Mouse (Mus musculus) olfactory bulb, adult 2 months (tissue): ENCODE measurements at regions not wholly inside any gene's neighbourhood (a gene's known extent, or its start where the extent isn't known, plus 50 kb on each side); places are given as distances from the start of the nearest gene placed in this dataset.
A peak's percentile ranks its signal among the peaks of the same experiment; 100 is the strongest.

ENCODE experiments used
- H3K27ac ChIP-seq: fragments of 200-500 bp; 2 replicates; pipeline ENCODE4 v1.5.1; 2012; ENCODE audit warnings: low read depth, low read length; ENCODE audit not compliant: insufficient read depth
- H3K4me1 ChIP-seq: fragments of 200-500 bp; 2 replicates; pipeline ENCODE4 v1.6.1; 2012; ENCODE audit warnings: low read length; ENCODE audit not compliant: control insufficient read depth, insufficient read depth
- H3K4me3 ChIP-seq: fragments of 200-500 bp; 2 replicates; pipeline ENCODE4 v1.5.1; 2012; ENCODE audit warnings: mild to moderate bottlenecking, low read depth, low read length, moderate library complexity; ENCODE audit not compliant: insufficient read depth
- CTCF ChIP-seq: fragments of 200-500 bp; IDR thresholded peaks from 2 replicates; pipeline ENCODE4 v1.5.1; 2012; ENCODE audit warnings: low read depth, mild to moderate bottlenecking, low read length, moderate library complexity; ENCODE audit not compliant: insufficient read depth
- POLR2A ChIP-seq: fragments of 200-500 bp; IDR thresholded peaks from 2 replicates; pipeline ENCODE4 v1.6.1; 2012; ENCODE audit warnings: mild to moderate bottlenecking, low read depth, low read length, moderate library complexity; ENCODE audit not compliant: insufficient read depth
- WGBS: fragments of 180-500 bp; shearing (Covaris S2); methylation state at CpG from one replicate; pipeline ENCODE4 v1.1.7; 2018; 5-methylcytosine and 5-hydroxymethylcytosine counted together

- Histone ChIP-seq H3K27ac (peak overlapping the region; percentile 15; the same call in 1 of the 2 replicates), H3K4me3 (no peak overlapping the region), H3K4me1 (peaks cover 11% of the 10 kb centered on the region)
- no peak for TF ChIP-seq POLR2A
- no peak for TF ChIP-seq CTCF
- WGBS = 77% methylated on average over 5 of the region's 5 CpGs
Observed at GRCm38 (mm10) chr12:28975249-28975648, 223.6 kb downstream of the Eipr1 start.

GRCm38 (mm10) chr12:28979679-28980078, 228.1 kb downstream of the Eipr1 start:
- Histone ChIP-seq H3K4me3 (no peak overlapping the region), H3K4me1 (peaks cover 10% of the 10 kb centered on the region), H3K27ac (no peak overlapping the region)
- 85% methylated on average over 7 of the region's 7 CpGs for WGBS
- TF ChIP-seq POLR2A = no peak
- TF ChIP-seq CTCF = no peak

- no peak overlapping the region for H3K4me3 ChIP-seq
- no peak for TF ChIP-seq CTCF
- TF ChIP-seq POLR2A = no peak
- 43% methylated on average over 7 of the region's 7 CpGs for WGBS
- peaks cover 5% of the 10 kb centered on the region for H3K4me1 ChIP-seq
- H3K27ac ChIP-seq = peak overlapping the region; percentile 85
Observed at GRCm38 (mm10) chr12:28986214-28986613, 234.6 kb downstream of the Eipr1 start.

- Histone ChIP-seq H3K4me3 (no peak overlapping the region), H3K4me1 (no peaks in the 10 kb centered on the region), H3K27ac (no peak overlapping the region)
- TF ChIP-seq POLR2A (no peak), CTCF (no peak)
- WGBS = 72% methylated on average over 15 of the region's 15 CpGs
Observed at GRCm38 (mm10) chr12:28997474-28998192, 246.0 kb downstream of the Eipr1 start.

- TF ChIP-seq POLR2A (no peak), CTCF (no peak)
- WGBS = 77% methylated on average over 6 of the region's 6 CpGs
- no peaks in the 10 kb centered on the region for H3K4me1 ChIP-seq
Observed at GRCm38 (mm10) chr12:28999963-29000451, 248.4 kb downstream of the Eipr1 start.

GRCm38 (mm10) chr12:29004504-29004903, 252.9 kb downstream of the Eipr1 start:
- Histone ChIP-seq H3K4me3 (no peak overlapping the region), H3K4me1 (peaks cover 5% of the 10 kb centered on the region), H3K27ac (no peak overlapping the region)
- TF ChIP-seq POLR2A = no peak
- no peak for TF ChIP-seq CTCF
- 86% methylated on average over 13 of the region's 13 CpGs for WGBS

More at GRCm38 (mm10) chr12:28999963-29000451, 248.4 kb downstream of the Eipr1 start:
- Histone ChIP-seq H3K4me3 (no peak overlapping the region), H3K27ac (no peak overlapping the region)

GRCm38 (mm10) chr12:29014601-29015000, 263.0 kb downstream of the Eipr1 start:
- WGBS = 72% methylated on average over 9 of the region's 9 CpGs
- no peak for TF ChIP-seq POLR2A
- no peak for TF ChIP-seq CTCF
- Histone ChIP-seq H3K27ac (peak overlapping the region; percentile 92), H3K4me3 (no peak overlapping the region), H3K4me1 (peaks cover 16% of the 10 kb centered on the region)

- TF ChIP-seq POLR2A (no peak), CTCF (no peak)
- 25% methylated on average over 10 of the region's 10 CpGs for WGBS
- Histone ChIP-seq H3K27ac (peak overlapping the region; percentile 92), H3K4me1 (peaks cover 13% of the 10 kb centered on the region), H3K4me3 (no peak overlapping the region)
Observed at GRCm38 (mm10) chr12:29015200-29015862, 263.7 kb downstream of the Eipr1 start.

- Histone ChIP-seq H3K4me3 (no peak overlapping the region), H3K27ac (no peak overlapping the region), H3K4me1 (peaks cover 6% of the 10 kb centered on the region)
- no peak for TF ChIP-seq CTCF
- no peak for TF ChIP-seq POLR2A
- WGBS = 86% methylated on average over 5 of the region's 5 CpGs
Observed at GRCm38 (mm10) chr12:29021152-29021551, 269.5 kb downstream of the Eipr1 start.
